Mouse (Mus musculus): ENCODE data around the gene Gpr146. TPM values are rescaled to one million over a fixed set of nuclear protein-coding genes. Genes with fewer than 3 reads are reported as not detected.
"Not testable (repeated sequence)": the region's sequence is repeated elsewhere in the genome, so short reads cannot be mapped to it uniquely, and the experiment has no call there.

The Gpr146 gene
- 1 to 10 TPM; 5.7 to 7.5 TPM for total RNA-seq (2021)

DNA sequence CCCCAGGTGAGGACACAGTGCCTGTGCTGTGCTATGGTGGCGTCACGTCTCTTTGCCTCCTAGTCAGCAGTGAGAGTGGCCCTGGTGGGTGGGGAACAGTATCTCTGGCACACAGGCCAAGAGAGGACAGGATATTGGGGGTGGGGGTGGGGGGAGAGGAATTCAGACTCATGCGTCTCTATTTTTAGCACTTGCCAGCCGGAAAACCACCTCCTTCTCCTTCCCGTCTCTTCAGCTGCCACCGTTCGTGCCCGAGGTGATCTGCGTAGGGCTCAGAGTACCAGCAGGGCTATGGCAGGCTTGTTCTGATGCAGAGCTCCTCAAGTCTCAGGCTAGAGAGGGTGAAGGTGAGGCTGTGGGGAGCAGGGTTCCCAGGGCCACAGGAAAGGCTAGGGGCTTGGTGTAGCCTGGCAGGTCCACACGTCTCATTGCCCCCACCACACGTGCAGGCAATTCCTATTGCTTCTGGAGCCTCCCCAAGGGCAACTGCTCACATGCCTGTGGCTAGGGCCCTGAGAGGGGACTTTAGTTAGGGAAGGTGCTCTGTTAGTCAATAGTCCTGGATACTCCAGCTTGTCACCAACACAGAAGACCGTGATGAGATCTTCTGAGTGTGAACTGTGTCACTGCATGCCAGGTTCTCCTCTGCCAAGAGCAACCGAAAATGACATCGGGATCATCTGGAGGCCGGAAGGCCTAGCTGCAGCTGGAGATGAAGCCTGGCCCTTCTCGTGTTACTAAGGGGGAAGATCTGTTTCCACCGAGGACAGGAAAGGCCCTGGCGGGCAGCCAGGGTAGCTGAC is at the start of gene Gpr146:
Gene Gpr146 (plus strand): TSS at position 230 of the 803 bp plus-strand sequence.
- DNase-seq (ENCODE audit: extremely low spot score in 1 of 2, low spot score in 2 of 2) = peak in 1 of 2 experiments; percentile 84
- intact Hi-C loops (cut with DNase I) = no loop called here

DNA sequence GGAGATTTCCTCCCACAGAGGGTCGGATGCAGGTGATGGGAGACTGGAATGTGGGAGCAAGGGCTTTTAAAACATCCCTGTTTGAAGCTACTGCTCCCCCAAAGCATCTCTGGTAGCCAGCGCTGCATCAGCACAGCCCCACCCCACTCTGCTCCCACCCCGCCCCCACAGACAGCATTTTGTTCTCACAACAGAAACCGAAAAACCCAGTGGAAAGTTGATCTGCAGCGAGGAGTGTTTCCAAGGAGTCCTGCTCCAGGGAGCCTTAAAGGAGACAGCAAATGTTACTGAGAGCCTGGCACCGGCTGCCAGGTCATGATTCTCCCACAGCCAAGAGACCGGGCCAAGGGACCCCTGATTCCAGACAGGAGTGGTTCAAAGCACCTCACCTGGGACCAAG is 46.7 kb upstream of the Gpr146 start:
- intact Hi-C loops (cut with DNase I) = loop anchor here (10.0 kb wide), 1 partner anchor 414 kb away; no protein-coding TSS in a partner anchor
- no peak for DNase-seq (ENCODE audit: extremely low spot score in 1 of 2, low spot score in 2 of 2)

DNA sequence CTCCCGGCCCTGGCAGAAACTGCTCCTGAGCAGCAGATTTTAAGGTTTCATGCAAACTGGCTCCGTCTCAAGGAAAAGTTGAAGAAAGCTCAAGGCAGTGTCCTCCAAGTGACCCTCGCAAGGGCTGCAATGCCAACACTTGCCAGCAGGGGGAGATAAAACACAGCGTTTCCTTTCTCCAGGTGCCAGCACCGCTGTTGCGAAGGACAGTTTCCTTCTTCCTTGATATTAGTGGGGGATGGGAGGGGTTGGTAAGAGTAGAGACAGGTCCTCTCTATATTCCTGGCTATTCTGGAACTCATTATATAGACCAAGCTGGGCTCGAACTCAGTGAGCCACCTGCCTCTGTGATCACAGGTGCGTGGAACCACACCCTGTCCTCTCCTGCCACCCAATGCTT is 45.8 kb upstream of the Gpr146 start:
- intact Hi-C loops (cut with DNase I) = loop anchor here (10.0 kb wide), 1 partner anchor 413 kb away; no protein-coding TSS in a partner anchor
- DNase-seq (ENCODE audit: extremely low spot score in 1 of 2, low spot score in 2 of 2) = peak; percentile 60 to 79

DNA sequence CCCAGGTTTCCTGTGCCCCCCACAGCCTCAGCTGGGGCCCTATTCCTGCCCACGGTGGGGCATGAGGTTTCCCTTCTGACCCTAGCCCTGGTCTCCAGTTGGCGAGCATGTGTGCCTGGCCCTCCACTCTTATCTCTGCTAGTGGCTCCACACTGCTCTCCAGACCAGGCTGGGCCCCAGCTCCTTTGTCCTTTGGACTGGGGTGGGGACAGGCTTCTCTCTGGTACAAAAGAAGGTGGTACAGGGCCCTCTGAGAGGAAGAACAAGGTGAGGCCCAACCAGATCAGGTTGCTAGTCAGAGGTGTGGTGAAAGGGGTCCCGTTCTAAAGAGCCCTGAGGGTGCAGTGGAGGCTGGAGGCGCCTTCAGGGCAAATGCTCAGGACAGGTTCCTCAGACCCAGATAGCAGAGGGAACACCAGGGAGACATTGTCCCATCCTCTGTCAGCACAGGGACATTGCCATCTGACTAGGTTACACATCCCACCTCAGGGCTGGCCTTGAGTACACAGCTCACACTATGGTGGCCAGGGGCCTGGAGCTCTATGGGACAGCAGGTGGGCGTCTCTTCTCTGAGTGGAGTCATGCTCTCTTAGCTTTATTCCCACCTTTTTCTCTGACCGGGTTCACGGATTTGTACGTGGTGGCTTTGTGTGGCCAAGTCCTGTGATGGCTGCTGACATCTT is 44.8 kb upstream of the Gpr146 start:
- DNase-seq (ENCODE audit: extremely low spot score in 1 of 2, low spot score in 2 of 2) = no peak
- intact Hi-C loops (cut with DNase I) = loop anchor here (10.0 kb wide), 1 partner anchor 412 kb away; no protein-coding TSS in a partner anchor

DNA sequence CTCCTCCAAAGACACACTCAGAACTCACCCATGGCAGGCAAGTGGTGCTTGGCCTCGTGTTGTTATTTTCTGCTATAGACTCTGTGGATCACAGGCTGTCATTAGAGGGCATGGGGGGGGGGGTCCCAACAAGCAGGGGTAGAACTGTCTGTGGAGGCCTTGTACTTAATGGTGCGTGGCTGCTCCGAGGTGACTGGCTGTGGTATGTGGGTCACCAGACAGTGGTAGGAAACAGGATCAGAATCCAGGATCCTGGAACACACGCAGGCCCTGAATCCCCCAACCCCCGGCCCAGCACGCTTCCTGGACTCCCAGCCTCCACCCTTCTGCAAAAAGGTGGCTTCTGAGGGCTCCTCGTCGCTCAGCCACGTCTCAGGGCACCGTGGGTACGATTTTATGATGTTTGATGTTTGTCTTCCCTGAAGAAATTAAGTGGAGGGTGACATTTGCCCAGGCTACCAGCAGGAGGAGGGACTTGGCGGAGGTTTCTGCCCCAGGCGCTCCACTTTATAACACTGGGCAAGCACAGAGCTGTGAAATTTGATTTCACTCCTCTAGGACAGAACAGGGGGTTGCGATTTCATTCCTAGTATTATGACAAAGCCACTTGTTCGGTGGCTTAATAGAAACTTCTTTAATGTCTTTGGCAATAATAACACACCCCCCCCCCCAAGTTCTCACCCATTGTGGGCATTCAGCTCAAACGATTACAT is 44.0 kb upstream of the Gpr146 start:
- intact Hi-C loops (cut with DNase I) = loop anchor here (10.0 kb wide), 1 partner anchor 411 kb away; no protein-coding TSS in a partner anchor
- no peak for DNase-seq (ENCODE audit: extremely low spot score in 1 of 2, low spot score in 2 of 2)

DNA sequence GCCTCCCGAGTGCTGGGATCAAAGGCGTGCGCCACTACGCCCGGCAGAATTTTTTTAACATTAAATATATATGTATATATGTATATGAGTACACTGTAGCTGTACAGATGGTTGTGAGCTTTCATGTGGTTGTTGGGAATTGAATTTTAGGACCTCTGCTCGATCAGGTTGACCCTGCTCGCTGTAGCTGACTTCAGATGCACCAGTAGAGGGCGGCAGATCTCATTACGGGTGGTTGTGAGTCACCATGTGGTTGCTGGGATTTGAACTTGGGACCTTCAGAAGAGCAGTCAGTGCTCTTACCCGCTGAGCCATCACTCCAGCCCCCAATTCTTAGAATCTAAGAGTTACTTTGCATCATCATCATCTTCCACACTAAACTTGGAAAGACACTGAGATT is 43.1 kb upstream of the Gpr146 start:
- DNase-seq (ENCODE audit: extremely low spot score in 1 of 2, low spot score in 2 of 2) = not testable (repeated sequence)
- intact Hi-C loops (cut with DNase I) = loop anchor here (10.0 kb wide), 1 partner anchor 410 kb away; no protein-coding TSS in a partner anchor

DNA sequence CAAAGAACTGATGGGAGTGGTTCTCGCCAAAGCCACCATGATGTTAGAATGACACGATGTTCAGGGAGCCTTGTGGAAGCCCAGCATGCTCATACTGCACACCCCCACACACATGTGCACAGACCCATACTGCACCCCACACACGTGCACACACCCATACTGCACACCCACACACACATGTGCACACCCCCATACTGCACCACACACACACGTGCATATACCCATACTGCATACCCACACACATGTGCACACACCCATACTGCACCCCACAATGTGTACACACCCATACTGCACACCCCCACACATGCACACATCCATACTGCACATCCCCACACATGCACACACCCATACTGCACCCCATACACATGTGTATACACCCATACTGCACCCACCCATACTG is 41.9 kb upstream of the Gpr146 start:
- intact Hi-C loops (cut with DNase I) = loop anchor here (10.0 kb wide), 1 partner anchor 409 kb away; no protein-coding TSS in a partner anchor
- no peak for DNase-seq (ENCODE audit: extremely low spot score in 1 of 2, low spot score in 2 of 2)

DNA sequence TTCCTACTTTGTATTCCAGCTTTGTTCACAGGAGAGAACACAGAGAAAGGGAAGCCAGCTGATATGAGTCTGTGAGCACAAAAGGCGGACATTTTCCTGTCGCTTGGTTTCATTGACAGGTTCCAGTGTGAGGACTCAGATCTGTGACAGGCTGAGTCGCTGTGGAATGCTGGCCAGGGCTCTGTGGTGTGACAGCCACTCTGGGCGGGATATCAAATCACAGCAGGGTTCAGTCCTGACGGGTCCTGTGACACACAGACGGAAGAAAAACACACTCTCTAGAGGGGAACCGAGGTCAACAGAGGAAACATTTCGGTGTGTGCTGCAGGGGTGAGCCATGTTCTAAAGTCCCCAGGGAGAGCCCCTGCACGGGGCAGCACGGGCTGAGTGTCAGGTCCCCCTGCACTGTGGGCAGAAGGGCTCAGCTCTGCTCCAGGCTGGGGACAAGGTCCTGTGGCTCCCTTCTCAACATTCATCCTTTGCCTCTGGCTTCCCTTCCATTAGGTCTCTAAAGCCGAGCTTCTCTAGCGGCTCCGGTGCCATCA is 39.6 kb upstream of the Gpr146 start:
- peak in 1 of 2 experiments; percentile 73 for DNase-seq (ENCODE audit: extremely low spot score in 1 of 2, low spot score in 2 of 2)
- intact Hi-C loops (cut with DNase I) = loop anchor here (10.0 kb wide), 1 partner anchor 407 kb away; no protein-coding TSS in a partner anchor

DNA sequence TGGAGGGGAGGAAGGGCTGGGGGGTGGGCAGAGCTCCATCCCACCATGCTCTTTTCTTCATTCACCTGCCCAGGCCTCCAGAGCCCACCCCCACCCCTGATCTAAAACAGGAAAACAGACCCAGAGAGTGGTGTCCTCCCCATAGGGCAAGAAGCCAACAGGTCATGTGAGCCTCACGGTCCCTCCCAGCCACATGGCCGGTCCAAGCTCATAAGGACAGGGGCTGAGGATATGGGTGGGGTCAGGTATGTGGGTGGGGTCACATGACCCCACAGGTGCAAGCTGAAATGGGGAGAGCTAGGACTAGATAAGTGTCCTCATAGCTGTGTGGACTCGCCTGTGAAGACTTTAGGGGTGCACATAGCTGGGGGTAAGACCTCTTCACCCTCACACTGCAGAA is 39.1 kb upstream of the Gpr146 start:
- DNase-seq (ENCODE audit: extremely low spot score in 1 of 2, low spot score in 2 of 2) = no peak
- intact Hi-C loops (cut with DNase I) = loop anchor here (10.0 kb wide), 1 partner anchor 406 kb away; no protein-coding TSS in a partner anchor

DNA sequence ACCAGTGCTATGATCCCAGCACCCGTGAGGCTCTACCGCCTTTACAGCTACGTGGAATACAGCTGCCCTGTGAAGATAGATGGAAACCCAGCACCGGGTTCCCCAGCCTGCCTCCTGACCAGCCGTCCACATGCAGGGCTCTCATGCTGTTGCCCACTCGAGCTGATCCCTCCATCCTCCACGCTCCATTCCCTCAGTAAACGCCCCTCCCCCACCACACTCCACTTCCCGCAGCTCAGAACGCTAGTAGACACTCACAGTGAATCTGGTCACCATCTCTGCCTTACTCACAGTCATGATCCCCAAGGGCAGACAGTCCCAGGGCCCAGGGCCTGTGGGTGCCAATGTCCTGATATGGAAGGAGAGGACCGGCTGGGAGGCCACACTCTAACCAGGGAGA is 38.6 kb upstream of the Gpr146 start:
- no peak for DNase-seq (ENCODE audit: extremely low spot score in 1 of 2, low spot score in 2 of 2)
- intact Hi-C loops (cut with DNase I) = loop anchor here (10.0 kb wide), 1 partner anchor 406 kb away; no protein-coding TSS in a partner anchor

DNA sequence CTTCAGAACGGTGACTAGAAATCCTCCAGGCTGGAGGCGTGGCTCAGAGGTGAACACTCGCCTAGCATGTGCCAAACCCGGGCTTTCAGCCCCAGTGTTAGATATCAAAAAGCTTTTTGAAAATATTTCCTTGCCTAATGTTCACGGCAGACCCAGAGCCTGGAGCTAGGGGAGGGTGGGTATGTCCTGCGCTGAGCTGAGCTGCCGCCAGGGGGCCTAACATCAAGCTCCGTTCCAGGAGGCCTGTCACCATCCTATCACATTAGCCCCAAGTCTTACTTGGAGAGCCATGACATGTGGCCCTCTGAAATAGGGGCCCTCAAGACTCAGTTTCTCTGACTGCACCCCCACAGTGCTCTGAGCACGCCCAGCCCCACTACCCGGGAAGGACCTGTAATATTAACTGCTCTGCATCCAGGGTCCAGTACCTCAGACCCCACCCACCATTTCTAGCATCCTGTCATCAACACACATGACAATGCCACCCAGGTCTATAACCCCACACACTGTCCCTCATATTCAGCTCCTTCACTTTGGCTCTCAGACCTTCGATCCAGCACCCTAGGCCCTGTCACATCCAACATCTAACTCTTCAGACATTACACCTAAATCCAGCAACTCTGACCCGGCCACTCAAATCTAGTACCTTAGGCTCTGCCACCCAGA is 33.3 kb upstream of the Gpr146 start:
- intact Hi-C loops (cut with DNase I) = loop anchor here (10.0 kb wide), 1 partner anchor 331 kb away; no protein-coding TSS in a partner anchor
- peak; percentile 64 to 84 for DNase-seq (ENCODE audit: extremely low spot score in 1 of 2, low spot score in 2 of 2)

DNA sequence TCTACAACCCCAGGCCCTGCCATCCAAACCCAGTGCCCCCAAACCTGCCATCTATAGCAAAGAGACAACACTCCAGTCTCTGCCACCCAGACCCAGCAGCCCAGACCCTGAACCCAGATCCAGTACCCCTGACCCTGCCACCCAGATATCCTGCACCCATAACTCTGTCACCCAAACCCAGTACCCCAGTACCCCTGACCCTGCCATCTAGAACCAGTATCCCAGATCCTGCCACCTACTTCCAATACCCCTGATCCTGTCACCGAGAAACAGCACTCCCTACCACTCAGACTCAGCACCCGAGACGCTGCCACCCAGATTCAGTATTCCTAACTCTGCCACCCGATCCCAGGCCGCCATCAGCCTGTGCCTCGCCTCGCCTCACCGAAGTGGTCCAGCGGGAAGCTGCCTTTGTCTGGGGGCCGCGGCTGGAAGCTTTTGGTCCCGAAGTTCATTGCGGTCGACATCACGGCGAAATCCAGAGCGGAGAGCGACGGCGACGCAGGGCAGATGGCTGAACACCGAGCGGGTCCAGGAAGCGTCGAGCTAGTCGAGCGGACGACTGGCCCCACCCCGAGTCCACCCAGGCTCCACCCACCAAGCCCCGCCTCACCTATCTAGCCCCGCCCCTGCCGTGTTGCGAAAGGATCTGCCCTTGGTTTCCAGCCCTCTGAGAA is 32.7 kb upstream of the Gpr146 start:
- intact Hi-C loops (cut with DNase I) = loop anchor here (10.0 kb wide), 1 partner anchor 330 kb away; no protein-coding TSS in a partner anchor
- DNase-seq (ENCODE audit: extremely low spot score in 1 of 2, low spot score in 2 of 2) = peak; percentile 88 to 95

DNA sequence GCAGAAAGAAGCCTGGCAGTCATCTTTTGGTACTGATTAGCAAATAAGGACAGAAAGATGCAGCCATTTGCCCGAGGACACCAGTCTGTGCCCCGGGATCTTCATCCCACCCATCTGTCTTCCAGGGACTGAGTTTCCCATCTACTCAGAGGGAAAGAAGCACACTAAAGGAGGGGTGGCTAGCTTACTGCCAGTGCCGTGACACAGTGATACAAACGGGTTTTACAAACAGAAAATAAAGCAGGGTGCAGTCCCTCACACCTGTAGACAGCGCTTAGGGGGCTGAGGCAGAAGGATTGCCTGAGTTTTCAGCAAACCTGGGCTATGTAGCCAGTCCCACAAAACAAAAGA is 32.2 kb upstream of the Gpr146 start:
- intact Hi-C loops (cut with DNase I) = loop anchor here (10.0 kb wide), 1 partner anchor 329 kb away; no protein-coding TSS in a partner anchor

DNA sequence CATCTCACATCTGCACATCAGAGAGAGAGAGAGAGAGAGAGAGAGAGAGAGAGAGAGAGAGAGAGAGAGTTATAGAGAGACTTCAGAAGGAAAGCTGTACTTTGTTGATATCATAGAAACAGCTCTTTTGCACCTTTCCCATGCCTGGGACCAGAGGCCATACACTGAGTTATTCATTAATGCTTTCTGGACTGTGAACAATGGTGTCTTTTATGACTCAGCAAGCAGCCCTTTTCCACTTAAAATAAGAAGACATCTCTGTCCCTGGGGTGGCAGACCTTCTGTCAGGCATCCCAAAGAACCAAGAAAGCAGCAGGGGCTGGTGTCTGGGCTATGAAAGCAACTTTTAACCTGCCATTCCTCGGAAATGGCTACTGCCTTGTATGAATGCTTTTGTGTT is 30.3 kb upstream of the Gpr146 start:
- intact Hi-C loops (cut with DNase I) = loop anchor here (10.0 kb wide), 1 partner anchor 328 kb away; no protein-coding TSS in a partner anchor

More for the DNA sequence above, 32.2 kb upstream of the Gpr146 start:
- no peak for DNase-seq (ENCODE audit: extremely low spot score in 1 of 2, low spot score in 2 of 2)

DNA sequence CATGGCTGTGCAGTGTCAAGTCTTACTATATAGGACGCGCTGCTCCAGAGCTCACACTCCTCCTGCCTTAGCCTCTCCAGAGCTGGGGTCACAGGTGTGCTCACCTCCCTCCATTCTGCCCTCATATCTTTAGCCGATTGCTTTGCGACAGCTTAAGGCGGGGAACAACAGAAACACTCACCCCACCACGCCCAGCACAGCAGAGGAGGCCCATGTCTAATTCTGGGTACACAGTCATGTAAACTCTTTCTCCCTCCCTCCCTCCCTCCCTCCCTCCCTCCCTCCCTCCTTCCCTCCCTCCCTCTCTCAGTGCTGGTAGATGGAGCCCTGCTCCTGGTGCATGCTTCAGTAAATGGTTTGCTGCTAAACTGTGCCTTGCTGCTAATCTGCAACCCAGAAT is 27.8 kb upstream of the Gpr146 start:
- intact Hi-C loops (cut with DNase I) = loop anchor here (10.0 kb wide), 1 partner anchor 325 kb away; no protein-coding TSS in a partner anchor
- no peak for DNase-seq (ENCODE audit: extremely low spot score in 1 of 2, low spot score in 2 of 2)

More for the DNA sequence above, 30.3 kb upstream of the Gpr146 start:
- DNase-seq (ENCODE audit: extremely low spot score in 1 of 2, low spot score in 2 of 2) = no peak

DNA sequence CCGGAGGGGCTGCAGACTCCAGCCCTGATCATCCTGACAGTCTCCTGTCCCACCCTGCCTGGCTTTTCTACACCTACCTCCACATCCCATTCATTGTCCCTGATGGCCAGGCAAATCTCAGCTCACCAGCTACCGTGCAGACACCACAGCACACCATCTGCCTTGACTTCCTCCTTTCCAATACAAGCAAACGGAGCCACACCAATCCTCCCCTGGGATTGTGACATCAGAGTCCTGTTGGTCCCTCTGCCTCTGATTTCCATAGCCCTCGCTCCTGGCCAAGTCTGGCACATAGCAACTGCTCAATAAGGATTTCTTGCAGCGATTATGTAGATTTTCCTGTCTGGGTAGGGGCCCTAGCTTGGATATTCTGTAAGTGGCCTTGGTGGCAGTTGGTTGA is 26.4 kb upstream of the Gpr146 start, which contains the start of gene Cox19:
Gene Cox19 (minus strand): TSS at position 285 of the 400 bp plus-strand sequence.
- intact Hi-C loops (cut with DNase I) = no loop called here
- DNase-seq (ENCODE audit: extremely low spot score in 1 of 2, low spot score in 2 of 2) = no peak

DNA sequence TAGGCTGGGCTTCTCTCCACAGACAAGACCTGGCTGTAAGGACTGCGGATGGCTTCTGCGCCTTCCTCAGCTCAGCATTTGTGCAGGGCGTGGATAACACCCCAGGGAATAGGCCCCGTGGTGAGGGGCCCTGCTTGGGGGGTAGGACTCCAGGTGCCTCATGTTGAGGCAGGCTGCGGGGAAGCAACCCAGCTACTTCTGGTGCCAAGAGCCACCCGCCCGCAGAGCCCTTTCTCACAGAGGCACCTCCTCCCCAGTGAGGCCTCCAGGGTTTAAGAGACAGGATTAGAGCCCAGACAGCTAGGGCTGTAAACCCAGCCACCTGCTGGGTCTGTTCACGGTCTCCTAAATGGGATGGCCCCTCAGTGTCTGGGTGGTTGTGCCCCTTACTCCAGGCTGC is 25.9 kb upstream of the Gpr146 start:
- no peak for DNase-seq (ENCODE audit: extremely low spot score in 1 of 2, low spot score in 2 of 2)
- intact Hi-C loops (cut with DNase I) = no loop called here

Data from left cerebral cortex, postnatal 10 days (tissue).